Mouse (Mus musculus) frontal cortex, postnatal 14 days (tissue): Measurements from ENCODE around the gene Gm8369.
"Not testable (repeated sequence)": the region's sequence is repeated elsewhere in the genome, so short reads cannot be mapped to it uniquely, and the experiment has no call there.

Experiments used
- DNase-seq, 2 experiments: peaks; one replicate each; pipeline ENCODE4 v3.0.0; 2022; ENCODE audit warnings: low spot score in 2 of 2

Gm8369 gene

DNA sequence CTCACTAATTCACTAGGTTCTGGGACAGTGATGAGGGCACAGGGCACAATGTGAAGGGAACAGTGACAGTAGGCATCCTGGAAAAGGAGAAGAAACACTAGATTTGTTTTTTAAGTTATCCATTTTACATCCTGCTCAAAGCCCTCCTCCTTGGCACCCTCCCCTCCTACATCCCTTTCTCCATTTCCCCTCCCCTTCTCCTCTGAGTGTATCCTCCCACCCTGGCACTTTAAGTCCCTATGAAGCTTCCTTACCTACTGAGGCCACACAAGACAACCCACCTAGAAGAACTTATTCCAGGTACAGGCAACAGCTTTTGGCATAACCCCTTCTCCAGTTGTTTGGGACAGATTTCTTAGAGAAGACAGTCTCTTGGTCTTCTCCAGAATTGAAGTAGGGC, 30.5 kb downstream of the Gm8369 start, which contains the start of gene Ms4a6b:
Gene Ms4a6b, plus strand, starts transcription at position 267 of the 400 bp plus-strand sequence.
- DNase-seq, result no peak

DNA sequence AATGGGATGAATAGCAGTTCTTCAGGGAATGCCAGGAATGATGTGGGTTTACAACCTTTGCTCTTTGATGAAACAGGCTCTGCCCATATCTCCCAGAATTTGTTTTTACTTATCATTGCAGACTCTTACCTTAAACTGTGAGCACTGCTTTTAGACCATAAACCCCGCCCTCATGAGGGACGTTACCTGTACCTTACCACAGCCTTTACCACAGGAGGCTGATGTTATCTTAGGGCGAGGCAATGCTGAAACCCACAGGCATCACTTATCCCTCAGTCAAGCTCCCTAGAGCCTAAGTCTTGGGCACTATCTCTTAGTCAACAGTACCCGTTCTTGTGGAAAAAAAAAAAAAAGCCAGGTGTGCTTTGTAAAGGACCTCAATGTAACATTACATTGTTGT, 31.1 kb downstream of the Gm8369 start:
- no peak for DNase-seq

GRCm38 (mm10) chr19:11517373-11517772, 31.6 kb downstream of the Gm8369 start:
- DNase-seq, result not testable (repeated sequence)

DNA sequence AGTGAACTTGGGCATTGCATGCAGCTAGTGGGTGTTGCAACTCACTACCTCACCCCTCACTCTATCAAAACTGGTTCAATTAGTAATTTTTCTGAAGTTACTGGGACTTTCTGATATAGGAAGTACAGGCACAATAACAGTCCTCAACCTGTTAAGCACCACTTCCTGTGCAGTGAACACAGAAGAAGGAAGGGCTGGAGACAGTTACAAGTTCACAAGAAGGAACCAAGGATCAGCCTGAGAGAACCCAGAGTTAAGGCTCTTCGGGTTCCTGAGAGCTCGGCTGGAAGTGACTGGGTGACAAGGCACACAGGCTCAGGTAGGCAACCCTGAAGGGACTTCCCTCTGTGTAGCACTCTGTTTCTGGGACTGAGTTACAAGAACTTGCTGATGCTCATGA, 32.6 kb downstream of the Gm8369 start:
- not testable (repeated sequence) for DNase-seq

DNA sequence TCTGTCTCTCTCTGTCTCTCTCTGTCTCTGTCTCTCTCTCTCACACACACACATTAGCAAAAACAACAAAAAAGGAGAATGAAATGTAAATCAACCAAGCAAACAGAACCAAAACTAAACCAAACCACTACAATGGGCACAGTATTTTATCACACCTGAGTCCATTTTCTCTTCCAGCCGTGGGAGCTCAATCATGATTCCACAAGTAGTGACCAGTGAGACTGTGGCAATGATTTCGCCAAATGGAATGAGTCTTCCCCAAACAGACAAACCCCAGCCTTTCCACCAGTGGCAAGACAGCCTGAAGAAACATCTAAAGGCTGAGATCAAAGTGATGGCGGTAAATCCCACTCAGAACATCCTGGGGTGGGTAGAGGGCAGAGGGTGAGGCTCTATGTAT, 34.4 kb downstream of the Gm8369 start:
- no peak for DNase-seq

DNA sequence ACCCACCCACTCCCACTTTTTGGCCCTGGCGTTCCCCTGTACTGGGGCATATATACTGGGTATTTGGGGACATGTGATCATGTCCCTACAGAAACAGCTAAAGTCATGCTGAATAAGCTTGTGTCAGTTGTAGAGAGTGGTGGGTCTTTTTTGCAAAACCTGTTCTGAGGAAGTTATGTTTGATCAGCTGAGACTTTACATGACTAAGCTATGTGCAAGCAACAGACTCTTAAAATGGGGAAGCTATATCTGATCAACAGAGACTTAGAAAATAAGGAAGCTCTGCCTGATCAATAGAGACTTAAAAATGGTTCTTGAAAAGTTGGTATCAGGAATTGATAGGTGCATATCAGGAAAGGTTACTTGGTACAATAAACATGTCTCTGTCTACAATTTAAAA, 47.7 kb downstream of the Gm8369 start:
- no peak for DNase-seq

GRCm38 (mm10) chr19:11533888-11534445, 48.2 kb downstream of the Gm8369 start:
- no peak for DNase-seq

GRCm38 (mm10) chr19:11536593-11536992, 50.9 kb downstream of the Gm8369 start, which contains the start of gene Ms4a4d:
Gene Ms4a4d, plus strand, starts transcription at chr19:11536801.
- DNase-seq, result no peak

DNA sequence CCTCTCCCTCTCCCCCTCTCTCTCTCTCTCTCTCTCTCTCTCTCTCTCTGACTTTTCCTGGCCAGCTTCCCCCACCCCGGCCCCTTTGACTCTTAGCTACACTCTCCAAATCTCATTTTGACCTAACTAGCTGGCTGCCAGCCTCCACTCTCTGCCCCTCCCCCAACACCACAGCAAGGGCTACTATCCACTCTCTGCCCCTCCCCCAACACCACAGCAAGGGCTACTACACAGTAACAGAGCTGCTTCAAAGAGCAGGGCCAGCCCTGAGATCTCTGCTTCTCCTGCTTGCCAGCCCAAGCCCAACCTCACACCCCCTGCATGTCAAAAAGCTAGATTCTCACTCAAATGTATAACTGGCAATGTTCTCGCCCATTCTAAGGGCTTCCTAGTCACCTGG, 51.6 kb downstream of the Gm8369 start:
- no peak for DNase-seq

- DNase-seq, result not testable (repeated sequence)
Observed at GRCm38 (mm10) chr19:11540166-11540821, 54.6 kb downstream of the Gm8369 start.

GRCm38 (mm10) chr19:11544383-11544782, 58.6 kb downstream of the Gm8369 start:
- DNase-seq, result not testable (repeated sequence)

DNA sequence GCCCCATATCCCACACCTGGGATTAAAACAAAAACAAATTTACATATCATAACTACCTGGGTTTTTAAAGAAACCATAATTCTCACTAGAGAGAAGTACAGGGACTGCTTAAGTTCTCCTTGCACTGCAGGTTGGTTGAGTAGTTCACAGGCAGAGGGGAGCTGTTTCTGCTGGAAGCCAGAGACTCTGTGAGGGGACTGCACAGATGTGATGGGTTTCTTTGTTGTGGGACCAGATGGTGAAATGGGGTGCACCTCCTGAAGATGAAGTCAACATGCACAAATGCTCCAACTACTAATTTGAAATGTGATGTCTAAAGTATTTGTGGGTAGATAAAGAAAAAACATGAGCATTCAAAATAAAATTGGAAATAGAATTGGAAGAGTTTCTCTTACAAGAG, 62.2 kb downstream of the Gm8369 start:
- DNase-seq, result no peak

DNA sequence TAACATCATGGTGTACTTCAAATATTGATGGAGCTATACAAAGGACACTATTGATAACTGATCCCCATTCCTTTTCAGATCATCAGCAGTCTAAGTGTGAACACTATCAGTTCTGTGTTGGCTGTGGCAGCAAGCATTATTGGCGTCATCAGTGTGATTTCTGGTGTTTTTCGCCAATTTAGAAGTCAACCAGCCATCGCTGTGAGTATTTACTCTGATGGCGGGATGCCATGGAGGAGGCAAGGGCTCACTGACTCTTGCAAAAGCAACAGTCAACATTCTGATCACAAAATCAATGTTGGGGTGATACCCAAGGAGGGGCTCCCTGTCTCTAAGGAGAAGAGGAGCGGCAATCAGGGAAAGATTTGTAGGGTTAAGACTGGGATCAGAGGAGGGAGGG, 69.0 kb downstream of the Gm8369 start:
- DNase-seq, result no peak

- not testable (repeated sequence) for DNase-seq
Observed at GRCm38 (mm10) chr19:11559560-11559959, 73.8 kb downstream of the Gm8369 start.
